Mouse (Mus musculus): Measurements from ENCODE around the gene Gm49369. TPM values are rescaled to one million over a fixed set of nuclear protein-coding genes. Genes with fewer than 3 reads are reported as not detected.

Gm49369 gene
- total RNA-seq, 1 experiment = 17.8 TPM

GRCm38 (mm10) chr7:142347542-142347941 lies 34.9 kb downstream of the Gm49369 start:
- no peaks in the 10 kb centered on the region for H3K36me3 ChIP-seq (ENCODE audit: control insufficient read depth, insufficient read depth, low read length, poor library complexity, severe bottlenecking)
- H3K9ac ChIP-seq (ENCODE audit: insufficient read depth, low read depth, low read length, poor library complexity, severe bottlenecking) = no peak overlapping the region
- TF ChIP-seq CHD2 (IDR thresholded peaks at IDR 0.05; ENCODE audit: low read depth, low read length) (no peak), ZNF384 (IDR thresholded peaks at IDR 0.05; ENCODE audit: low read depth, low read length) (no peak), ZC3H11A (IDR thresholded peaks at IDR 0.05; ENCODE audit: borderline replicate concordance, low read depth, low read length) (no peak), MAFK (IDR thresholded peaks at IDR 0.05; ENCODE audit: insufficient read depth, low read depth, low read length) (no peak)
- H3K4me3 ChIP-seq (ENCODE audit: insufficient read depth in 1 of 2, low read depth in 1 of 2, low read length in 2 of 2, poor library complexity in 1 of 2, severe bottlenecking in 1 of 2) = no peak overlapping the region
- H3K27ac ChIP-seq (ENCODE audit: insufficient read depth, low read depth, low read length, poor library complexity, severe bottlenecking) = no peak overlapping the region
- in situ Hi-C loops (cut with MboI; ENCODE audit: low sequenced_read_pairs in 2 of 2, unreplicated experiment in 2 of 2) = no loop called here
- DNase-seq (ENCODE audit: low read depth, low spot score) = no peak
- peaks cover 1 to 7% of the 10 kb centered on the region in 2 experiments; a peak in 1 of 4 replicates for H3K4me1 ChIP-seq (ENCODE audit: control insufficient read depth in 2 of 2, insufficient read depth in 2 of 2, low read length in 2 of 2, poor library complexity in 1 of 2)
- H3K9me3 ChIP-seq (ENCODE audit: control insufficient read depth, insufficient read depth, low read depth, low read length) = no peaks in the 10 kb centered on the region

- Histone ChIP-seq H3K36me3 (ENCODE audit: control insufficient read depth, insufficient read depth, low read length, poor library complexity, severe bottlenecking) (no peaks in the 10 kb centered on the region), H3K4me3 (ENCODE audit: insufficient read depth in 1 of 2, low read depth in 1 of 2, low read length in 2 of 2, poor library complexity in 1 of 2, severe bottlenecking in 1 of 2) (no peak overlapping the region), H3K9ac (ENCODE audit: insufficient read depth, low read depth, low read length, poor library complexity, severe bottlenecking) (no peak overlapping the region), H3K9me3 (ENCODE audit: control insufficient read depth, insufficient read depth, low read depth, low read length) (no peaks in the 10 kb centered on the region), H3K4me1 (ENCODE audit: control insufficient read depth in 2 of 2, insufficient read depth in 2 of 2, low read length in 2 of 2, poor library complexity in 1 of 2) (no peaks in the 10 kb centered on the region), H3K27ac (ENCODE audit: insufficient read depth, low read depth, low read length, poor library complexity, severe bottlenecking) (no peak overlapping the region)
- in situ Hi-C loops (cut with MboI; ENCODE audit: low sequenced_read_pairs in 2 of 2, unreplicated experiment in 2 of 2) = no loop called here
- TF ChIP-seq CHD2 (IDR thresholded peaks at IDR 0.05; ENCODE audit: low read depth, low read length) (no peak), ZNF384 (IDR thresholded peaks at IDR 0.05; ENCODE audit: low read depth, low read length) (no peak), HCFC1 (IDR thresholded peaks at IDR 0.05; ENCODE audit: borderline replicate concordance, insufficient read depth, low read length) (no peak), MAFK (IDR thresholded peaks at IDR 0.05; ENCODE audit: insufficient read depth, low read depth, low read length) (no peak), ZC3H11A (IDR thresholded peaks at IDR 0.05; ENCODE audit: borderline replicate concordance, low read depth, low read length) (no peak)
- DNase-seq (ENCODE audit: low read depth, low spot score) = no peak
These were observed 40.2 kb downstream of the Gm49369 start for GRCm38 (mm10) chr7:142342247-142342640.

GRCm38 (mm10) chr7:142341564-142342246 lies 40.8 kb downstream of the Gm49369 start:
- Histone ChIP-seq H3K4me1 (ENCODE audit: control insufficient read depth in 2 of 2, insufficient read depth in 2 of 2, low read length in 2 of 2, poor library complexity in 1 of 2) (no peaks in the 10 kb centered on the region), H3K36me3 (ENCODE audit: control insufficient read depth, insufficient read depth, low read length, poor library complexity, severe bottlenecking) (no peaks in the 10 kb centered on the region), H3K9ac (ENCODE audit: insufficient read depth, low read depth, low read length, poor library complexity, severe bottlenecking) (no peak overlapping the region), H3K4me3 (ENCODE audit: insufficient read depth in 1 of 2, low read depth in 1 of 2, low read length in 2 of 2, poor library complexity in 1 of 2, severe bottlenecking in 1 of 2) (no peak overlapping the region), H3K9me3 (ENCODE audit: control insufficient read depth, insufficient read depth, low read depth, low read length) (no peaks in the 10 kb centered on the region), H3K27ac (ENCODE audit: insufficient read depth, low read depth, low read length, poor library complexity, severe bottlenecking) (no peak overlapping the region)
- TF ChIP-seq HCFC1 (IDR thresholded peaks at IDR 0.05; ENCODE audit: borderline replicate concordance, insufficient read depth, low read length) (no peak), ZC3H11A (IDR thresholded peaks at IDR 0.05; ENCODE audit: borderline replicate concordance, low read depth, low read length) (no peak), CHD2 (IDR thresholded peaks at IDR 0.05; ENCODE audit: low read depth, low read length) (no peak), MAFK (IDR thresholded peaks at IDR 0.05; ENCODE audit: insufficient read depth, low read depth, low read length) (no peak), ZNF384 (IDR thresholded peaks at IDR 0.05; ENCODE audit: low read depth, low read length) (no peak)
- no peak for DNase-seq (ENCODE audit: low read depth, low spot score)
- in situ Hi-C loops (cut with MboI; ENCODE audit: low sequenced_read_pairs in 2 of 2, unreplicated experiment in 2 of 2) = no loop called here

- Histone ChIP-seq H3K36me3 (ENCODE audit: control insufficient read depth, insufficient read depth, low read length, poor library complexity, severe bottlenecking) (no peaks in the 10 kb centered on the region), H3K27ac (ENCODE audit: insufficient read depth, low read depth, low read length, poor library complexity, severe bottlenecking) (no peak overlapping the region), H3K9me3 (ENCODE audit: control insufficient read depth, insufficient read depth, low read depth, low read length) (no peaks in the 10 kb centered on the region), H3K4me1 (ENCODE audit: control insufficient read depth in 2 of 2, insufficient read depth in 2 of 2, low read length in 2 of 2, poor library complexity in 1 of 2) (no peaks in the 10 kb centered on the region), H3K9ac (ENCODE audit: insufficient read depth, low read depth, low read length, poor library complexity, severe bottlenecking) (no peak overlapping the region), H3K4me3 (ENCODE audit: insufficient read depth in 1 of 2, low read depth in 1 of 2, low read length in 2 of 2, poor library complexity in 1 of 2, severe bottlenecking in 1 of 2) (no peak overlapping the region)
- in situ Hi-C loops (cut with MboI; ENCODE audit: low sequenced_read_pairs in 2 of 2, unreplicated experiment in 2 of 2) = no loop called here
- no peak for TF ChIP-seq ZNF384 (IDR thresholded peaks at IDR 0.05; ENCODE audit: low read depth, low read length)
- TF ChIP-seq HCFC1 (IDR thresholded peaks at IDR 0.05; ENCODE audit: borderline replicate concordance, insufficient read depth, low read length) = no peak
- TF ChIP-seq MAFK (IDR thresholded peaks at IDR 0.05; ENCODE audit: insufficient read depth, low read depth, low read length) = no peak
- no peak for TF ChIP-seq ZC3H11A (IDR thresholded peaks at IDR 0.05; ENCODE audit: borderline replicate concordance, low read depth, low read length)
- TF ChIP-seq CHD2 (IDR thresholded peaks at IDR 0.05; ENCODE audit: low read depth, low read length) = no peak
- DNase-seq (ENCODE audit: low read depth, low spot score) = no peak
These were observed 42.0 kb downstream of the Gm49369 start for GRCm38 (mm10) chr7:142340269-142340970.

Measured in ES-E14 (cell line).